ENCODE assay signal across 13 mouse cellular contexts in the genomic region with DNA sequence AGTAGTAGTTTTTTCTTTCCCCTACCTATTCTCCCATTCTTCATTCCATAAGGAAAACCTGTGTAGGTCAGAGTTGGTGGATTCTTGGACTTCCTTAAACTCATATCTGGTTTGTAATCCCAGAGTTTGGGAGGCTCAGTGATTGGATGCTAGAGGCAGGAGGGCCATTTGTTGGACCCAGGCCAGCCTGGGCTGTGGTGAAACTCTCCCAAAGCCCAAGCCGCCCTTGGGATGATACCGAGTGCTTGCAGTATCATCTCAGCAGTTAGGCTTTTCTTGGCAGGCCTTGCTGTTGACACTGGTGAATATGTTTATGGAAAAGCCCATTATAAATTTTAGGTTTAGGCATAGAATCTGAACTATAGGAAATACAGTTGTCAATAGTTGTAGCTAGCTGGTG.
DNase-seq lines count a peak whose midpoint lies in the region; ATAC-seq and TF ChIP-seq lines count a peak whose summit lies in the region.
"Had no signal": no experiment of that assay in that cellular context is flagged by ENCODE, and none has a peak within 500 bp of the region (broad histone marks: within the 10 kb centered on the region; RNA-seq: fewer than 3 reads in every experiment).

No protein-coding gene starts in this region.

- ATAC-seq in lung, postnatal 0 days: no peak
- ATAC-seq: intestine, embryonic 15.5 days; liver, embryonic 12.5 days had no signal

- no peak for TF ChIP-seq EP300 in lung, postnatal 0 days (IDR thresholded peaks at IDR 0.05)

- peaks cover 8% of the 10 kb centered on the region; the same call in 1 of the 2 replicates for H3K4me1 ChIP-seq in lung, postnatal 0 days (ENCODE audit: insufficient read depth, low read depth, low read length)
- peaks cover 60% of the 10 kb centered on the region for H3K4me1 ChIP-seq in limb, embryonic 10.5 days

- H3K27me3 ChIP-seq in lung, postnatal 0 days (replicated peaks; ENCODE audit: insufficient read depth, low read length): no peaks in the 10 kb centered on the region
- H3K27me3 ChIP-seq in limb, embryonic 10.5 days (ENCODE audit: low read depth, poor library complexity, severe bottlenecking): no peaks in the 10 kb centered on the region
- H3K27me3 ChIP-seq: intestine, embryonic 15.5 days; liver, embryonic 12.5 days; neural tube, embryonic 13.5 days had no signal

- no peak overlapping the region for H3K4me2 ChIP-seq in lung, postnatal 0 days (replicated peaks; ENCODE audit: low read depth, low read length)
- H3K4me2 ChIP-seq: intestine, embryonic 15.5 days; liver, embryonic 12.5 days; neural tube, embryonic 13.5 days had no signal

- 54% methylated on average over 2 of the region's 2 CpGs for WGBS in lung, postnatal 0 days
- WGBS in limb, embryonic 10.5 days: 92% methylated on average over 2 of the region's 2 CpGs

- H3K4me3 ChIP-seq in lung, postnatal 0 days (ENCODE audit: low read depth, low read length): no peak overlapping the region
- no peak overlapping the region for H3K4me3 ChIP-seq in limb, embryonic 10.5 days
- H3K4me3 ChIP-seq: intestine, embryonic 15.5 days; liver, embryonic 12.5 days; neural tube, embryonic 13.5 days had no signal

- no peaks in the 10 kb centered on the region for H3K36me3 ChIP-seq in lung, postnatal 0 days (ENCODE audit: insufficient read depth, low read length)
- no peaks in the 10 kb centered on the region for H3K36me3 ChIP-seq in limb, embryonic 10.5 days
- H3K36me3 ChIP-seq: intestine, embryonic 15.5 days; liver, embryonic 12.5 days; neural tube, embryonic 13.5 days had no signal

- DNase-seq in gastrocnemius, adult 18-20 months (ENCODE audit: low spot score): peak; percentile 36
- no peak for DNase-seq in gastrocnemius, postnatal 25 days
- peak; percentile 22 for DNase-seq in lung, postnatal 10 days
- DNase-seq in lung, postnatal 0 days (ENCODE audit: low spot score): no peak
- peak; percentile 61 to 80 for DNase-seq in adrenal gland, postnatal 36 days
- no peak for DNase-seq in limb, embryonic 10.5 days (ENCODE audit: low spot score)
- no peak for DNase-seq in thymus, adult 18-20 months
- DNase-seq in spleen, postnatal 14 days (ENCODE audit: low spot score in 2 of 2): no peak
- DNase-seq: B cell, adult 2 months; layer of hippocampus, adult 9-11 months had no signal

- TF ChIP-seq CTCF in lung, postnatal 0 days (IDR thresholded peaks at IDR 0.05): no peak

- no peak overlapping the region for H3K27ac ChIP-seq in lung, postnatal 0 days (ENCODE audit: low read length)
- H3K27ac ChIP-seq in limb, embryonic 10.5 days: peak overlapping the region; percentile 80
- H3K27ac ChIP-seq: intestine, embryonic 15.5 days; liver, embryonic 12.5 days; neural tube, embryonic 13.5 days had no signal

- no peak overlapping the region for H3K9ac ChIP-seq in lung, postnatal 0 days (replicated peaks; ENCODE audit: low read depth)
- H3K9ac ChIP-seq: intestine, embryonic 15.5 days; liver, embryonic 12.5 days; neural tube, embryonic 13.5 days had no signal

- H3K9me3 ChIP-seq in lung, postnatal 0 days (ENCODE audit: low read length): no peaks in the 10 kb centered on the region
- H3K9me3 ChIP-seq in limb, embryonic 10.5 days (replicated peaks): no peaks in the 10 kb centered on the region
- H3K9me3 ChIP-seq: intestine, embryonic 15.5 days; liver, embryonic 12.5 days; neural tube, embryonic 13.5 days had no signal

Comparison
In these comparisons a context has a peak if more than half of its experiments do, and no peak if none do; other contexts are left out.
1. DNase-seq: peak in gastrocnemius, adult 18-20 months (single experiment), lung, postnatal 10 days (single experiment) and adrenal gland, postnatal 36 days (2 of 2); none in gastrocnemius, postnatal 25 days (single experiment), lung, postnatal 0 days (single experiment), limb, embryonic 10.5 days (single experiment), thymus, adult 18-20 months (0 of 2) and spleen, postnatal 14 days (0 of 2).